ENCODE assay signal across 9 mouse cellular contexts in the genomic region with DNA sequence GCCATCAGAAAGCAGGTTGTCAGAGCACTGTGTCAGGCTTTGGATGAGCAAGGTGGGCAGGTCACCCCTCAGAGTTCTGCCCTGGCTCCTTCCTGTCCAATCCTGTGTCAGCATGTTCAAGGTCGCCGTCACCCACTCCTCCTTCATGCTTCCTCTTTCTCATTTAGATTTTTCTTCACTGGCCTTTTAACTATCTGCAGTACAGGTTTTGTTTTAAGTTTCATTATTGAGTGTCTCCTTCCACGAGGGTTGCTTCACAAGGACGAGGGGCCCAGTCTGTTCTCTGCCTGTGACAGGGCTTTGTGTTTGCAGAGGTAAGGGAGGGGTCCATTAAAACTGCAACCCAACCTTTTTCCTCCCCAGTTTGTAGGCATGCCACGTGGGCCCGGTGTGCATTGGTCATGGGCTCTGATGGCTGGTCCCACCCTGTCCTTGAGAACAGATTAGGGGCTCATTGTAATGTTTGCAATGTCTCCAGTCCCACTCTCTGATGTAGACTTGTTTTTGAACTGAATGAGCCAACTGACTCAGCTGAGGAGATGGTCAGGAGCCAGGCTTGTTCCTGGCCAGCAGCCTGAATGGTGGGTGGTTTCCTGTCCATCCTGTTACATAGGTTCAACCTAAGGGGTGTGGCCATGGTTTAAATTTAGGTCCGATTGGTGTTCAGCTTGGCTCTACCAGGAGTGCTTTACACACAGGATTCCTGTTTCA.
A peak's percentile ranks its signal among the peaks of the same experiment; 100 is the strongest.
DNase-seq lines count a peak whose midpoint lies in the region; ATAC-seq and TF ChIP-seq lines count a peak whose summit lies in the region.
"Had no signal": no experiment of that assay in that cellular context is flagged by ENCODE, and none has a peak within 500 bp of the region (broad histone marks: within the 10 kb centered on the region; RNA-seq: fewer than 3 reads in every experiment).

No protein-coding gene starts in this region.

- no peak for ATAC-seq in forebrain, postnatal 0 days
- ATAC-seq in hindbrain, embryonic 16.5 days = peak; percentile 6; the same call in 1 of the 2 replicates

- no peak overlapping the region for H3K9ac ChIP-seq in forebrain, postnatal 0 days
- H3K9ac ChIP-seq in CH12.LX (ENCODE audit: insufficient read depth, low read depth) = peak overlapping the region; percentile 1; the same call in 1 of the 2 replicates
- H3K9ac ChIP-seq in hindbrain, embryonic 16.5 days (ENCODE audit: low read depth, low read length) = no peak overlapping the region
- H3K9ac ChIP-seq: midbrain, embryonic 12.5 days had no signal

- no peaks in the 10 kb centered on the region for H3K27me3 ChIP-seq in forebrain, embryonic 10.5 days (ENCODE audit: poor library complexity, severe bottlenecking)
- no peaks in the 10 kb centered on the region for H3K27me3 ChIP-seq in forebrain, postnatal 0 days (ENCODE audit: insufficient read depth, low read length)
- H3K27me3 ChIP-seq in CH12.LX (replicated peaks) = no peaks in the 10 kb centered on the region
- H3K27me3 ChIP-seq in embryonic facial prominence, embryonic 10.5 days (replicated peaks; ENCODE audit: low read depth, poor library complexity, severe bottlenecking) = no peaks in the 10 kb centered on the region
- no peaks in the 10 kb centered on the region for H3K27me3 ChIP-seq in hindbrain, embryonic 16.5 days (replicated peaks; ENCODE audit: control insufficient read depth, insufficient read depth, low read length)
- H3K27me3 ChIP-seq: midbrain, embryonic 12.5 days had no signal

- dilution Hi-C loops in CH12.LX (cut with MboI; ENCODE audit: extremely low pct_ligation_motif_present, extremely low pct_unique_long_range_greater_than_20kb, low sequenced_read_pairs) = no loop called here

- 0 out of 2 replicates have a peak, but pooled peaks cover 2% of the 10 kb centered on the region for H3K79me2 ChIP-seq in CH12.LX (replicated peaks; ENCODE audit: control insufficient read depth, extremely low read depth, insufficient read depth, poor library complexity, severe bottlenecking)

- no peak overlapping the region for H3K4me3 ChIP-seq in forebrain, embryonic 10.5 days
- no peak overlapping the region for H3K4me3 ChIP-seq in forebrain, postnatal 0 days (ENCODE audit: low read depth, low read length)
- H3K4me3 ChIP-seq in CH12.LX (replicated peaks in 1 of 3; ENCODE audit: low read depth in 2 of 3, low read length in 2 of 3, poor library complexity in 1 of 3) = no peak overlapping the region
- H3K4me3 ChIP-seq in embryonic facial prominence, embryonic 10.5 days = no peak overlapping the region
- no peak overlapping the region for H3K4me3 ChIP-seq in hindbrain, embryonic 16.5 days (ENCODE audit: low read length)
- H3K4me3 ChIP-seq: midbrain, embryonic 12.5 days had no signal

- 87% methylated on average over 7 of the region's 7 CpGs for WGBS in forebrain, embryonic 10.5 days
- 82% methylated on average over 7 of the region's 7 CpGs for WGBS in forebrain, postnatal 0 days
- 87% methylated on average over 7 of the region's 7 CpGs for WGBS in embryonic facial prominence, embryonic 10.5 days
- WGBS in hindbrain, embryonic 16.5 days = 85% methylated on average over 7 of the region's 7 CpGs

- no peak for TF ChIP-seq RAD21 in CH12.LX (IDR thresholded peaks at IDR 0.05; ENCODE audit: low read depth, low read length)

- H3K4me1 ChIP-seq in forebrain, embryonic 10.5 days = peaks cover 45% of the 10 kb centered on the region
- peaks cover 7% of the 10 kb centered on the region for H3K4me1 ChIP-seq in forebrain, postnatal 0 days (ENCODE audit: insufficient read depth)
- H3K4me1 ChIP-seq in CH12.LX (ENCODE audit: control insufficient read depth in 1 of 2, insufficient read depth in 2 of 2) = peaks cover 13 to 75% of the 10 kb centered on the region in 2 experiments
- H3K4me1 ChIP-seq in embryonic facial prominence, embryonic 10.5 days = peaks cover 37% of the 10 kb centered on the region
- peaks cover 6% of the 10 kb centered on the region for H3K4me1 ChIP-seq in hindbrain, embryonic 16.5 days (ENCODE audit: control insufficient read depth, insufficient read depth, low read depth, low read length)

- no peak for DNase-seq in forebrain, embryonic 10.5 days (ENCODE audit: extremely low spot score, low spot score)
- DNase-seq in forebrain, postnatal 0 days = no peak
- peak; percentile 50 for DNase-seq in CH12.LX (ENCODE audit: extremely low read depth)
- no peak for DNase-seq in embryonic facial prominence, embryonic 10.5 days (ENCODE audit: low spot score)
- DNase-seq in adrenal gland, adult 8-10 months = no peak
- DNase-seq in layer of hippocampus, postnatal 14 days (ENCODE audit: low spot score in 2 of 2) = no peak
- DNase-seq in left cerebral cortex, adult 8-10 months (ENCODE audit: low spot score in 2 of 2) = no peak

- in situ Hi-C loops in CH12.LX (cut with MboI; ENCODE audit: low pct_ligation_motif_present, low pct_unique_long_range_greater_than_20kb, low sequenced_read_pairs) = loop anchor here (10.0 kb wide), 1 partner anchor 80 kb away; no protein-coding TSS in a partner anchor

- TF ChIP-seq POLR2A in CH12.LX (IDR thresholded peaks at IDR 0.05; ENCODE audit: low read depth, low read length) = peak; percentile 55

- H3K9me3 ChIP-seq in forebrain, embryonic 10.5 days = no peaks in the 10 kb centered on the region
- no peaks in the 10 kb centered on the region for H3K9me3 ChIP-seq in forebrain, postnatal 0 days (ENCODE audit: low read length)
- H3K9me3 ChIP-seq in CH12.LX (replicated peaks; ENCODE audit: low read length) = no peaks in the 10 kb centered on the region
- no peaks in the 10 kb centered on the region for H3K9me3 ChIP-seq in embryonic facial prominence, embryonic 10.5 days
- no peaks in the 10 kb centered on the region for H3K9me3 ChIP-seq in hindbrain, embryonic 16.5 days (ENCODE audit: control insufficient read depth, low read length)
- H3K9me3 ChIP-seq: midbrain, embryonic 12.5 days had no signal

- TF ChIP-seq EP300 in CH12.LX (IDR thresholded peaks at IDR 0.05; ENCODE audit: low read length) = no peak

- H3K36me3 ChIP-seq in forebrain, embryonic 10.5 days (replicated peaks) = no peaks in the 10 kb centered on the region
- H3K36me3 ChIP-seq in forebrain, postnatal 0 days (ENCODE audit: insufficient read depth) = no peaks in the 10 kb centered on the region
- peaks cover 0 to 9% of the 10 kb centered on the region in 2 experiments for H3K36me3 ChIP-seq in CH12.LX (replicated peaks in 1 of 2; ENCODE audit: control insufficient read depth in 1 of 2, insufficient read depth in 1 of 2, low read length in 1 of 2)
- H3K36me3 ChIP-seq in embryonic facial prominence, embryonic 10.5 days (replicated peaks) = no peaks in the 10 kb centered on the region
- no peaks in the 10 kb centered on the region for H3K36me3 ChIP-seq in hindbrain, embryonic 16.5 days (ENCODE audit: control insufficient read depth, insufficient read depth, low read length)
- H3K36me3 ChIP-seq: midbrain, embryonic 12.5 days had no signal

- no peak overlapping the region for H3K4me2 ChIP-seq in forebrain, postnatal 0 days (ENCODE audit: low read depth)
- H3K4me2 ChIP-seq in CH12.LX (ENCODE audit: insufficient read depth, low read depth, poor library complexity, severe bottlenecking) = peak overlapping the region; percentile 12
- no peak overlapping the region for H3K4me2 ChIP-seq in hindbrain, embryonic 16.5 days (ENCODE audit: low read length)
- H3K4me2 ChIP-seq: midbrain, embryonic 12.5 days had no signal

- H3K27ac ChIP-seq in forebrain, embryonic 10.5 days = peak overlapping the region; percentile 40
- no peak overlapping the region for H3K27ac ChIP-seq in forebrain, postnatal 0 days (ENCODE audit: low read depth, low read length)
- H3K27ac ChIP-seq in CH12.LX (ENCODE audit: insufficient read depth, low read depth) = peak overlapping the region; percentile 5; the same call in 1 of the 2 replicates
- peak overlapping the region; percentile 3; the same call in 1 of the 2 replicates for H3K27ac ChIP-seq in embryonic facial prominence, embryonic 10.5 days (replicated peaks)
- H3K27ac ChIP-seq in hindbrain, embryonic 16.5 days (ENCODE audit: low read depth, low read length) = no peak overlapping the region
- H3K27ac ChIP-seq: midbrain, embryonic 12.5 days had no signal

- TF ChIP-seq CTCF in forebrain, postnatal 0 days (IDR thresholded peaks at IDR 0.05; ENCODE audit: low read depth) = no peak
- TF ChIP-seq CTCF in CH12.LX (conservative IDR thresholded peaks at IDR 0.05 in 1 of 2, IDR thresholded peaks at IDR 0.05 in 1 of 2; ENCODE audit: low read depth in 2 of 2, low read length in 2 of 2) = no peak

TF ChIP-seq in CH12.LX, 34 proteins besides CTCF, POLR2A, EP300 and RAD21 (continues in another document):
- TF ChIP-seq ELF1 (IDR thresholded peaks at IDR 0.05; ENCODE audit: low read depth, low read length) = 0 out of 2 replicates have a peak, but pooled peaks have one; percentile 16
- TF ChIP-seq PAX5 (IDR thresholded peaks at IDR 0.05; ENCODE audit: low read length) = no peak
- no peak for TF ChIP-seq ZNF384 (IDR thresholded peaks at IDR 0.05; ENCODE audit: low read depth, low read length)
- TF ChIP-seq POLR2AphosphoS2 (IDR thresholded peaks at IDR 0.05; ENCODE audit: low read depth, low read length) = peak; percentile 68; the same call in 1 of the 2 replicates
- peak; percentile 31; the same call in 1 of the 2 replicates for TF ChIP-seq TCF12 (IDR thresholded peaks at IDR 0.05; ENCODE audit: low read depth, low read length)
- TF ChIP-seq HCFC1 (IDR thresholded peaks at IDR 0.05; ENCODE audit: low read depth, low read length) = 0 out of 2 replicates have a peak, but pooled peaks have one; percentile 23
- no peak for TF ChIP-seq ZMIZ1 (IDR thresholded peaks at IDR 0.05; ENCODE audit: low read depth, low read length)
- TF ChIP-seq ZKSCAN1 (IDR thresholded peaks at IDR 0.05; ENCODE audit: borderline replicate concordance, low read depth, low read length) = no peak
- TF ChIP-seq MAFK (IDR thresholded peaks at IDR 0.05; ENCODE audit: insufficient replicate concordance, low read length) = 0 out of 2 replicates have a peak, but pooled peaks have one; percentile 8
- no peak for TF ChIP-seq USF2 (conservative IDR thresholded peaks at IDR 0.05; ENCODE audit: low read depth, low read length)
- no peak for TF ChIP-seq KAT2A (IDR thresholded peaks at IDR 0.05; ENCODE audit: insufficient replicate concordance, low read length)
- no peak for TF ChIP-seq NELFE (IDR thresholded peaks at IDR 0.05; ENCODE audit: low read depth, low read length)
- peak; percentile 54; the same call in 1 of the 2 replicates for TF ChIP-seq TBP (conservative IDR thresholded peaks at IDR 0.05; ENCODE audit: low read depth, low read length)
- TF ChIP-seq SIN3A (IDR thresholded peaks at IDR 0.05; ENCODE audit: low read length) = peak; percentile 55
- TF ChIP-seq MAZ (IDR thresholded peaks at IDR 0.05; ENCODE audit: low read depth, low read length) = 0 out of 2 replicates have a peak, but pooled peaks have one; percentile 24
- TF ChIP-seq MYC (IDR thresholded peaks at IDR 0.05; ENCODE audit: low read depth, low read length) = peak; percentile 85
- no peak for TF ChIP-seq MEF2A (IDR thresholded peaks at IDR 0.05; ENCODE audit: borderline replicate concordance, low read depth, low read length)
- peak; percentile 83 for TF ChIP-seq MAX (IDR thresholded peaks at IDR 0.05; ENCODE audit: low read length)
- no peak for TF ChIP-seq E2F4 (IDR thresholded peaks at IDR 0.05; ENCODE audit: insufficient replicate concordance, low read depth, low read length)

Comparison
In these comparisons a context has a peak if more than half of its experiments do, and no peak if none do; other contexts are left out.
1. H3K27ac ChIP-seq: peak in forebrain, embryonic 10.5 days (single experiment), CH12.LX (single experiment) and embryonic facial prominence, embryonic 10.5 days (single experiment); none in forebrain, postnatal 0 days (single experiment) and hindbrain, embryonic 16.5 days (single experiment).